Mouse (Mus musculus) lung, adult 2 months (tissue): ENCODE measurements around the gene Grap2. TPM values are rescaled to one million over a fixed set of nuclear protein-coding genes. Genes with fewer than 3 reads are reported as not detected.

Source experiments
- DNase-seq: peaks from one replicate; pipeline ENCODE4 v3.0.0; 2022
- H3K4me1 ChIP-seq: fragments of 200-500 bp; 2 replicates; pipeline ENCODE4 v1.6.1; 2011; ENCODE audit warnings: low read length; ENCODE audit not compliant: control insufficient read depth, insufficient read depth
- H3K4me3 ChIP-seq: fragments of 200-500 bp; replicated peaks from 2 replicates; pipeline ENCODE3; 2011; ENCODE audit warnings: low read depth, mild to moderate bottlenecking, control low read depth, low read length; ENCODE audit errors: extremely low read depth
- CTCF ChIP-seq: fragments of 200-500 bp; IDR thresholded peaks from 2 replicates; pipeline ENCODE4 v1.5.1; 2011; ENCODE audit warnings: mild to moderate bottlenecking, low read length, control low read depth; ENCODE audit not compliant: insufficient read depth
- POLR2A ChIP-seq: fragments of 200-500 bp; IDR thresholded peaks from 2 replicates; pipeline ENCODE4 v1.6.1; 2011; ENCODE audit warnings: low read depth, mild to moderate bottlenecking, control low read depth, low read length, borderline replicate concordance; ENCODE audit errors: extremely low read depth
- WGBS: fragments of 180-500 bp; shearing (Covaris S2); methylation state at CpG from one replicate; pipeline ENCODE4 v1.1.7; 2018; 5-methylcytosine and 5-hydroxymethylcytosine counted together
- polyA plus RNA-seq: library from polyadenylated mRNA; depleted of rRNA; stranded (reverse); fragments of >200 nt; gene quantifications from 2 replicates; pipeline ENCODE4 v1.2.3, GENCODE M21; 2012

Gene Grap2
- polyA plus RNA-seq, 1 experiment = 7.3 TPM

DNA sequence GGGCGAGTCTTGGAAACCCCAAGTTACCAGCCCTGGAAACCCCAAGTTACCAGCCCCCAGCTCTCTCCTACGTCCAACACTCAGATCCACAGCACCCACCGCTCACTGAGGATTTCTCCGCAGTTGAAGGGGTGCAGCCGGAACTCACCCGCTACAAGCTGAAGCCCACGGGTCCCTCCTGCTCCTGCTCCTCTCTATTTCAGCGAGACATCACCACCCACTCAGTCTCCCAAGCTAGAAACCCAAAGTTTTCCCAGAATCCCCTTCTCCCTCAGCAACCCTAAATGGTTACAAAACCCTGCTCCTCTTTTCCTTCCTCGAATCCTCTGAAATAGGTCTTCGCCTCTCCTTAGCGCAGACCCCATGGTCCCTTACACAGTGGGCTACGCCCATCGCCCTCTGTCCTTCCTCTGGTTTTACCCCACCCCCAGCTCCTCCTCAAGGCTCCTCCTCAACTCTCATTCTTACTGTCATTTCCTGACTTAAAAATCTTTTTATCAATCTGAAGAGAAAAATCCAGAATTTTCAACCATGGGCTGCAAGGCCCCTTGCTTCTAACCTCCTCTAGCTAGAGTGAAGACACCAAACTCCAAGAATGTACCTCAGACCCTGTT lies 60.0 kb downstream of the Grap2 start:
- DNase-seq = no peak
- peaks cover 2% of the 10 kb centered on the region; the same call in 1 of the 2 replicates for H3K4me1 ChIP-seq
- 90% methylated on average over 13 of the region's 13 CpGs for whole genome bisulfite sequencing
- TF ChIP-seq CTCF (no peak), POLR2A (no peak)
- H3K4me3 ChIP-seq = no peak overlapping the region

DNA sequence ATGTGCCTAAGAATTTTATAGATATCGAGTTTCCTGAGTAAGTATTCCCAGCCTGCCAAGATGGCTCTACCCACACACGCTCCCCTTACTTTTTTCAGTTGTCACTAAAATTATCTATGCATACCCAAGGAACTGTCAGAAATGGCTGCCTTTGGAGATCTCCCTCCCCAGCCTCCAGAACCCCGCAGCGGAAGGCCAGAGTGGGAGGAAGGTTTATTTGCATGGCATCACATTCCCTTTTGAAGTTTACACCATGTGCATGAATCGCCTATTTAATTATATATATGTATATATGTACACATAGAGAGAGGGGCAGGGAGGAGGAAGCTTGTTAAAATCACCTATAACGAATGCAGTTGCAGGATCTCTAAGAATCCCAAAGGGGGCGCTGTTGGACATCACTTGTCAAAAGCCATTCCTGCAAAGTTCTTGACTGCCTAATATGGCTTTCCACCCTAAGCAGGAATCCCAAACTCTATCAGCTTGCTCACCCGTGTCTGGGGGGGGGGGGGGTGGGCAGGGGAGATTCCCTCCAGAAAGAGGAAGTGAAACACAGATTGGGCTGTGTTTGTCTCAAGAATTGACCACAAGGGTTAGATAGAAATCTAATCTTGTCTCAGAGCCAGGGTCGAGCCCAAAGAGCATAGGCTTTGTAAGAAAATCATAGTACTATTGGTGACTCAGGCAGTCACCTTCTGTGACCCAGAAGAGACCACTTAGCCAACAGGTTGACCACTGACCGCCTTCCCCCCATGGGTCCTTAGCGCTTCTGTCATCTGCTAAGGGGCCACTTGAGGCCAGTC lies 62.2 kb downstream of the Grap2 start:
- DNase-seq = peak; percentile 12
- TF ChIP-seq POLR2A = no peak
- no peak for TF ChIP-seq CTCF
- WGBS = 40% methylated on average over 11 of the region's 11 CpGs
- H3K4me3 ChIP-seq = no peak overlapping the region
- H3K4me1 ChIP-seq = peaks cover 5% of the 10 kb centered on the region; the same call in 1 of the 2 replicates

DNA sequence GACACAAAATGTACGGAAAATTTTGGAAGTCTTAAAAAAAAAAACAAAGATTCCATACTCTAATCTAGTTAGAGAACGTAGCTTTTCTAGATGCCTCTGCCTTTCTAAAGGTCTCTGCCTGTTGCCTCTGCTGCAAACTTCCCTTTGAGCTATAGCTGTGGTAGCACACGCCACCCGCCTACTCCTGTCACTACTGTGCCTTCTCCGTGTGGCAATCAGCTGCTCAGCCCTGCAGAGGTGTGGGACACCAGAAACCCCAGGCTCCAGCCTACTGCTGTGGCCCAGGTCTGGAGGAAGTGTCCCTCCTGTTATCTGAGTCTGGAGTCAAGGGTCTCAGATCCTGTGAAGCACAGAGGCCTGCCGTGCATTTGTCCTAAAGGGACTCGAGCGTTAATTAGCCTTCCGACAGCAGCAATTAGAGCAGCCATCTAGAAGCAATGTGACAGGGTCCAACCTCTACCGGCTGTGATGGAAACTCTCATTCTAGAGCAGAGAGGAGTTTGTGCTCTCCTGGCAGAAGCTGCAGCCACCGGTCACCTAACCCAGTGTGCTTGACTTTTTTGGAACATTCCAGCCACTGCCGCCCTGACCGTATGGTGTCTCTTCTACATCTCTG lies 64.5 kb downstream of the Grap2 start:
- 73% methylated on average over 13 of the region's 13 CpGs for WGBS
- no peak for DNase-seq
- Histone ChIP-seq H3K4me3 (no peak overlapping the region), H3K4me1 (peaks cover 3% of the 10 kb centered on the region; the same call in 1 of the 2 replicates)
- TF ChIP-seq CTCF (no peak), POLR2A (no peak)

DNA sequence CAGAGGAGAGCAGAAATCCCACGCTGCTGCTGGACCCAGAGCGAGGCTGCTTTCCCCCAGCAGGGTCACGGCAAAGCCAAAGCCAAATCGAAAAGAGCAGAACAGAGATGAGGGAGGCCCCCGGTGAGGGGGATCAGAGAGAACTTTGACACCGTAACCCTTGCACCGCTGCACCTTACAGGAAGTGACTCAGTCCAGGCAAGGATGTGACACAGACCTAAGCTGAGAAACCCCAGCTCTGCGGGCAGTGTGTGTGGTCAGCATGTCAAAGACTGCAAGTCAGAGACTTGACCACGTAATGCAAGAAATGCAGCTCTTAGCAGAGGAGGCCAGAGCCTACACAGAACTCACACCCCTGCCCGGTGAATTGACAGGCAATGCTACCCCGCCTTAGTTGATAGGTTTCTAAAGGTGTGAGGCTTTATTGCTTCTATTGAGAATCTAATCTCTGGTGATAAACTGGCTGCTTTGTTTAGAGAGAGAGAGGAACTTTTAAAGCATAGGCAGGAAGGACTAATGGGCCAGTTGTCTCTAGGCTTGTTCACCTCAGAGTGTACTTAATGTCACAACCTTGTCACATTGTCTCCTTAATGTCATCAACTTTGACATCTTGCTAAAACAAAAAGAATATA lies 66.8 kb downstream of the Grap2 start:
- TF ChIP-seq POLR2A (no peak), CTCF (no peak)
- WGBS = 42% methylated on average over 11 of the region's 11 CpGs
- Histone ChIP-seq H3K4me3 (no peak overlapping the region), H3K4me1 (peaks cover 6% of the 10 kb centered on the region; the same call in 1 of the 2 replicates)
- no peak for DNase-seq

- DNase-seq = no peak
- no peak for TF ChIP-seq CTCF
- no peak for TF ChIP-seq POLR2A
- no peak overlapping the region for H3K4me3 ChIP-seq
- WGBS = 75% methylated on average over 3 of the region's 3 CpGs
- peaks cover 6% of the 10 kb centered on the region; the same call in 1 of the 2 replicates for H3K4me1 ChIP-seq
Measured at GRCm38 (mm10) chr15:80639874-80640273, 67.5 kb downstream of the Grap2 start.

DNA sequence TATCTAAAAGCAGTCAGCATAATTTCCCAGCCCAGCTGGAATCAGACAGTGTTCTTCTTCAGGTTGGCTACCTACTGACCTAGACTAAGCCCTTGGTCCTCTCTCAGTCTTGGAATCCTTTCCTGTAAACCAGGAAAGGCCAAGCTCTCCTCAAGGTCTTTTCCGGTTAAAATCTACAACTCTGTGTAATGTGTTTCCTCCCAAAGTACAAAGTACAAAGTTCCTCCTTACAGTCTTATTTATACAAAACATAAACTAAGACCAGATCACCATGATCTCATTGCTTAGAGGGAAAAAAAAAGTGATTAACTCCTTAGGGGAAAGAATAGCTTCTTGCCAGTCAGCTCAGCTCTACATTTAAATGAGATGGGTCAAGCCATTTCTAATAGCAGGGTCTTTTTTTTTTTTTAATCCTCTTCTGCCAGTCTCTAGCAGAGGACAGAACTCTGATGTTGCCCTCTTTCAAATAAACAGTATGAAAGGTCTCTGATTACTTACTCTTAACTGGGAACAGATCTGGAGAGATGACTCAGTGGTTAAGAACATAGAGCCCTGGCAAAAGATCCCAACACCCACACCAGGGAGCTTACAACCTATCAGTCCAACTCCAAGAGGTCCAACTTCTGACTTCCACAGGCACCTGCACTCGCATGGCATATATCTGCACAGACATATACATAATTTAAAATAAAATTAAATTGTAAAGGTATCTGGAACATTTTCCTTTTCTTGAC lies 69.5 kb downstream of the Grap2 start:
- no peak for TF ChIP-seq CTCF
- no peak for TF ChIP-seq POLR2A
- no peak for DNase-seq
- WGBS = 67% methylated on average over 2 of the region's 2 CpGs
- Histone ChIP-seq H3K4me3 (no peak overlapping the region), H3K4me1 (peaks cover 6% of the 10 kb centered on the region; the same call in 1 of the 2 replicates)

DNA sequence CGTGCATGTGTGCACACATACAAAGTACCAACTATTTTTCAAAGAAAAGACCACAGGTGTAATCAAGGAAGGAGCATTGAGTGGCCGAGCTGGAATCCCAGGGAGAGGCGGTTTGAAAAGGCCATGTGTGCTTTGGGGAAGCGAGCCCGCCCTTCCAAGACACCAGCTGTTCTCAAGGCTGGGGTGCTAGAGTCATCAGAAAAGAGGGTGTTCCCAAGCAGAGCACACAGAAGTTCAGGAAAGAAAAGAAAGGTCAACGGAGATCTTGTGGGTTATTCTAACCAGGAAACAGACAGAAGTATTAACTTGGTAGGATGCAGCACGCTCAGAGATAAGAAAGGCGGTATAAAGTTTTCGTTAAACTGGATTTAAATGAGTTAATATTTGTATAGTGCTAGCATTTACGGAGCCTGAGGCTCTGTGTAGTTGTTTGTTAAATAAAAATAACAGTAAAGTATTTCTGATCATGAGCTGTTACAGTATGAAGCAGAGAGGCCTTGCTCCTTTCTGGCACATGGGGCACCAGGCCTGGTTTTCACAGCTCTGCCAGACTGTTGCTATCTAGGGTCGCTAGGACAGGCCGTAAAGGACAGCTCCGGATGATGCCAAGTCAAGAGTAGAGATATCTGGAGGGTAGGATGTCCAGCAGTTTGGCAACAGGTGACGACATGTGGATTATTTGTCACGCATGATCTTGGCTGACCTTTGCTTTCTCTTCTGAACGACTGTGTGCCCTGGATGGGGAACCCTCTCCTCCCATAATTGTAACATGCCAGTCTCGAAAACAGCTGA lies 72.8 kb downstream of the Grap2 start:
- TF ChIP-seq POLR2A (no peak), CTCF (no peak)
- no peak for DNase-seq
- no peak overlapping the region for H3K4me3 ChIP-seq
- 0 out of 2 replicates have a peak, but pooled peaks cover 3% of the 10 kb centered on the region for H3K4me1 ChIP-seq
- 80% methylated on average over 17 of the region's 17 CpGs for WGBS

GRCm38 (mm10) chr15:80648977-80649606 lies 76.7 kb downstream of the Grap2 start:
- TF ChIP-seq POLR2A (no peak), CTCF (no peak)
- WGBS = 61% methylated on average over 15 of the region's 15 CpGs

More at GRCm38 (mm10) chr15:80648977-80649606, 76.7 kb downstream of the Grap2 start:
- H3K4me3 ChIP-seq = no peak overlapping the region
- H3K4me1 ChIP-seq = no peaks in the 10 kb centered on the region
- no peak for DNase-seq
